Mouse (Mus musculus): ENCODE data around the gene Aaas.

DNA sequence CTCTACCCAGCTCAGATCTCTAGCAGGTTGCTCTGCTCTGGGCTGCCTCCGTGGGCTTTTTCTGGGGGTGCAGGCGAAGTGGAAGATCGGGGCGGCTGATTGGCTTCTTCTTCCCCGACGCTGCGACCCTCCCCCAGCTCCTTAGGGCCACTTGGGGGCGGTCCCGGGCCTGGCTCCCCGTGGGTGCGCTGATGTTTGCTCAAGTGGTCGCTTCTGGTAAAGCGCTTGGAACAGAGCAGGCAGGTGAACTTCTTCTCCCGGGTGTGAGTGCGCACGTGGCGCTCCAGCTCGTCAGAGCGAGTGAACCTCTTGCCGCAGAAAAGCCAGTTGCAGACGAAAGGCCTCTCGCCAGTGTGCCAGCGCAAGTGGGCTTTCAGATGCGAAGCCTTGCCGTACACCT, 7.6 kb upstream of the Aaas start:
- TF ChIP-seq POLR2A (IDR thresholded peaks at IDR 0.05; ENCODE audit: borderline replicate concordance, insufficient read depth, low read length), result no peak
- no peak for TF ChIP-seq CTCF (IDR thresholded peaks at IDR 0.05; ENCODE audit: borderline replicate concordance, insufficient read depth, low read depth, low read length)

All from cerebellum, adult 2 months (tissue).